Mouse (Mus musculus) liver, embryonic 16.5 days (tissue): Measurements from ENCODE around the gene Zfp598. TPM values are rescaled to one million over a fixed set of nuclear protein-coding genes. Genes with fewer than 3 reads are reported as not detected.
"Not testable (repeated sequence)": the region's sequence is repeated elsewhere in the genome, so short reads cannot be mapped to it uniquely, and the experiment has no call there.

Source experiments
- ATAC-seq: fragments of 200-750 bp; cut with Nextera tagmentation; 2 replicates; pipeline ENCODE4 v1.8.0; 2017; ENCODE audit warnings: low read depth, mild to moderate bottlenecking, moderate number of reproducible peaks, moderate library complexity
- H3K27ac ChIP-seq: fragments of 300-500 bp; sonication (generic); 2 replicates; pipeline ENCODE4 v1.5.1; 2014; ENCODE audit warnings: mild to moderate bottlenecking, low read length
- H3K27me3 ChIP-seq: fragments of 300-500 bp; sonication (generic); 2 replicates; pipeline ENCODE4 v1.6.1; 2014; ENCODE audit warnings: low read depth, low read length, mixed read lengths; ENCODE audit not compliant: control insufficient read depth, insufficient read depth
- H3K36me3 ChIP-seq: fragments of 300-500 bp; sonication (generic); 2 replicates; pipeline ENCODE4 v1.6.1; 2014; ENCODE audit warnings: mild to moderate bottlenecking; ENCODE audit not compliant: control insufficient read depth, insufficient read depth
- H3K4me1 ChIP-seq: fragments of 300-500 bp; sonication (generic); 2 replicates; pipeline ENCODE4 v1.6.1; 2014; ENCODE audit warnings: low read depth, low read length, mixed read lengths; ENCODE audit not compliant: control insufficient read depth
- H3K4me2 ChIP-seq: fragments of 300-500 bp; sonication (generic); 2 replicates; pipeline ENCODE4 v1.6.1; 2014; ENCODE audit warnings: low read depth, low read length, mixed read lengths
- H3K4me3 ChIP-seq: fragments of 300-500 bp; sonication (generic); 2 replicates; pipeline ENCODE4 v1.5.1; 2014; ENCODE audit warnings: low read depth, mild to moderate bottlenecking, low read length
- H3K9ac ChIP-seq: fragments of 300-500 bp; sonication (generic); 2 replicates; pipeline ENCODE4 v1.6.1; 2014; ENCODE audit warnings: low read depth, low read length
- H3K9me3 ChIP-seq: fragments of 300-500 bp; sonication (generic); replicated peaks from 2 replicates; pipeline ENCODE4 v1.6.1; 2016; ENCODE audit warnings: low read length; ENCODE audit not compliant: control insufficient read depth
- WGBS: fragments of 180-500 bp; shearing (Covaris S2); extraction: QIAGEN DNeasy Blood & Tissue Kit; methylation state at CpG from one replicate; pipeline ENCODE4 v1.1.7; 2014; ENCODE audit not compliant: insufficient replicate concordance; 5-methylcytosine and 5-hydroxymethylcytosine counted together
- polyA plus RNA-seq: library from polyadenylated mRNA; unstranded; fragments of >200 nt; fragmentation: Nextera tagmentation; extraction: Ambion mirVana; gene quantifications from 2 replicates; pipeline ENCODE4 v1.2.1, GENCODE M21; 2015

Zfp598 gene
- polyA plus RNA-seq, 1 experiment from 2014 or later = 8.7 TPM

DNA sequence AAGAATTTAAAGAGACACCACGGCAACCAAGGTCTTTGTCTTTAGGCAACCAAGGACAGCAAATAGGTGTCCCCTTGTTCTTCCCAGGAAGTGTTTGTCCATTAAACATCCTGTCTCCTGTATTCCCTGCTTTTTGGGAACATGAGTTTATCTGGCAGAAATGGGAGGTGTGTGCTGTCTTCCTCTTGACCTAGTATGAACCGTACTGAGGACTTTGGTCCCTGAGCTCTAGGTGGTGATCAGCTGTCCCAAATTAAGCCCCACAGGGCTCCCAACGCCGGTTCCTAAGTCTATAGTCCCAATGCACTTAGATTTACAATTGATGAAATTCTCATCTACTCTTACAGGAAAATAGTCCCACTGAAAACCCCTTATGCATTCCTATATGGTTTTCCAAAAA, 18.7 kb upstream of the Zfp598 start:
- H3K4me2 ChIP-seq = no peak overlapping the region
- WGBS = 58% methylated on average over 4 of the region's 4 CpGs

GRCm38 (mm10) chr17:24651835-24652234, 17.7 kb upstream of the Zfp598 start:
- Histone ChIP-seq H3K4me3 (no peak overlapping the region), H3K36me3 (no peaks in the 10 kb centered on the region), H3K9ac (no peak overlapping the region), H3K27ac (no peak overlapping the region), H3K9me3 (no peaks in the 10 kb centered on the region), H3K4me1 (peaks cover 7% of the 10 kb centered on the region), H3K27me3 (peaks cover 44% of the 10 kb centered on the region), H3K4me2 (no peak overlapping the region)
- WGBS = 36% methylated on average over 3 of the region's 3 CpGs
- ATAC-seq = no peak

More for the DNA sequence above, 18.7 kb upstream of the Zfp598 start:
- H3K36me3 ChIP-seq = no peaks in the 10 kb centered on the region
- H3K9me3 ChIP-seq = no peaks in the 10 kb centered on the region
- peaks cover 7% of the 10 kb centered on the region for H3K4me1 ChIP-seq
- no peak for ATAC-seq
- no peak overlapping the region for H3K4me3 ChIP-seq
- H3K27ac ChIP-seq = no peak overlapping the region
- no peak overlapping the region for H3K9ac ChIP-seq
- peaks cover 38% of the 10 kb centered on the region for H3K27me3 ChIP-seq

- WGBS = 4% methylated on average over 19 of the region's 19 CpGs
- no peak for ATAC-seq
- no peaks in the 10 kb centered on the region for H3K36me3 ChIP-seq
These were observed 15.3 kb upstream of the Zfp598 start for GRCm38 (mm10) chr17:24653967-24654710.

DNA sequence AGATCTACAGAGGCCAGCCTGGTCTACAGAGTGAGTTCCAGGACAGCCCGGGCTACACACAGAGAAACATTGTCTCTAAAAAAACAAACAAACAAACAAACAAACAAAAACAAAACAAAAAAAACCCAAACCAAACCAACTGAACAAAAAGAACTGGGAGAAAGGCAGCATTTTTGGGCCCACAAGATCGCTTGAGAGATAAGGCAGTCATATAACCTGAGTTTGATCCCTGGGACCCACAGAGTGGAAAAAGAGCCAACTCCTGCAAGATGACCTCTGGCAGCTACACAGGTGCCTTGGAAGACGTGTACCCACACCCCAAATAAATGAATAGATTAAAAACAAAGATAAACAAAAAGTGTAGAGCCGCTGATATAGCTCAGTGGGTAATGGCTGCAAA, 14.5 kb upstream of the Zfp598 start:
- Histone ChIP-seq H3K4me3 (no peak overlapping the region), H3K4me2 (no peak overlapping the region), H3K36me3 (no peaks in the 10 kb centered on the region), H3K9ac (no peak overlapping the region), H3K27ac (no peak overlapping the region), H3K4me1 (peaks cover 12% of the 10 kb centered on the region), H3K9me3 (no peaks in the 10 kb centered on the region), H3K27me3 (peaks cover 55% of the 10 kb centered on the region)
- ATAC-seq = no peak
- 62% methylated on average over 4 of the region's 4 CpGs for WGBS

More at GRCm38 (mm10) chr17:24653967-24654710, 15.3 kb upstream of the Zfp598 start:
- H3K27ac ChIP-seq = no peak overlapping the region
- peaks cover 57% of the 10 kb centered on the region for H3K27me3 ChIP-seq
- H3K4me3 ChIP-seq = 0 out of 2 replicates have a peak overlapping the region, but pooled peaks have one; percentile 1
- peaks cover 14% of the 10 kb centered on the region for H3K4me1 ChIP-seq
- peak overlapping the region; percentile 38; the same call in 1 of the 2 replicates for H3K4me2 ChIP-seq
- no peaks in the 10 kb centered on the region for H3K9me3 ChIP-seq
- no peak overlapping the region for H3K9ac ChIP-seq

GRCm38 (mm10) chr17:24658017-24658758, 11.3 kb upstream of the Zfp598 start, which contains the start of gene Npw:
Gene Npw (minus strand): TSS chr17:24658457.
- H3K4me3 ChIP-seq = peak within 1 kb of the TSS; percentile 47
- no peaks in the 10 kb centered on the region for H3K9me3 ChIP-seq
- no peaks in the 10 kb centered on the region for H3K36me3 ChIP-seq
- peak; percentile 32; the same call in 1 of the 2 replicates for ATAC-seq
- H3K9ac ChIP-seq = 0 out of 2 replicates have a peak within 1 kb of the TSS, but pooled peaks have one; percentile 28
- WGBS = 3% methylated on average over 47 of the region's 47 CpGs
- H3K27me3 ChIP-seq = peaks cover 38% of the 10 kb centered on the region
- H3K4me1 ChIP-seq = peaks cover 8% of the 10 kb centered on the region
- no peak within 1 kb of the TSS for H3K27ac ChIP-seq
- H3K4me2 ChIP-seq = peak within 1 kb of the TSS; percentile 61

DNA sequence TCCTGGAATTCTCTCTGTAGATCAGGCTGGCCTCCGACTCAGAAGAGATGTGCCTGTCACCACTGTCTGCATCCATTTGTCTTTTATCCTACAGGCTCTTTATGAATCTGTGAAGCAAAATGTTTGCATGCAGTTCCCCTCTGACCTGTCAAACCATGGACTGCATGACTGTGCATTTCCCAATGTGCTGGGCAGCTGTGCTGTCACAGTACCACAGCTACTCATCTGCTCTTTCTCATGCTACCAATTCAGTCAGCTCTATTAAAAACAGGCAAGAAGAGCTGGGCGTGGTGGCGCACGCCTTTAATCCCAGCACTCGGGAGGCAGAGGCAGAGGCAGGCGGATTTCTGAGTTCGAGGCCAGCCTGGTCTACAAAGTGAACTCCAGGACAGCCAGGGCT, 2.5 kb upstream of the Zfp598 start:
- peaks cover 22% of the 10 kb centered on the region for H3K4me1 ChIP-seq
- H3K27ac ChIP-seq, H3K4me2 ChIP-seq, H3K9ac ChIP-seq, H3K4me3 ChIP-seq, H3K27me3 ChIP-seq, H3K9me3 ChIP-seq, H3K36me3 ChIP-seq, ATAC-seq: not testable (repeated sequence)
- WGBS = 53% methylated on average over 7 of the region's 7 CpGs

DNA sequence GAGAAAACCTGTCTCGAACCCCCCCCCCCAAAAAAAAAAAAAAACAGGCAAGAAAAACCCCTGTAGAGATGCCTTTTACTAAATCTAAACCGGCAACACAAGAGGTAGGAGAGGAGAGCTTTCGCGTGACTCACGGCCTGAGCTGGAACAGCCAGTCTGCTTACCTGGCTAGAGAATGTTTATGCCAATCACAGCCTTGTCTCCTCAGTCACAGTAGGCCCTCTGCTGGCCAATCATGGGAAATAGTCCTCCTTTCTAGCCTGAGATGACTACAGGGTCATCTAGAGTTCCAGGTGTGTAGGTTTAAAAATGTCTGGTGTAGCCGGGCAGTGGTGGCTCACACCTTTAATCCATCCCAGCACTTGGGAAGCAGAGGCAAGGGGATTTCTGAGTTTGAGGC, 2.1 kb upstream of the Zfp598 start:
- Histone ChIP-seq H3K4me2 (no peak overlapping the region), H3K36me3 (no peaks in the 10 kb centered on the region), H3K27ac (no peak overlapping the region), H3K27me3 (no peaks in the 10 kb centered on the region; the same call in 1 of the 2 replicates), H3K9me3 (no peaks in the 10 kb centered on the region), H3K4me1 (peaks cover 26% of the 10 kb centered on the region), H3K4me3 (no peak overlapping the region), H3K9ac (no peak overlapping the region)
- 17% methylated on average over 6 of the region's 6 CpGs for WGBS
- ATAC-seq = no peak

- peak overlapping the region; percentile 87 for H3K4me3 ChIP-seq
- H3K36me3 ChIP-seq, H3K27me3 ChIP-seq, H3K9me3 ChIP-seq, ATAC-seq: not testable (repeated sequence)
- WGBS = 6% methylated on average over 15 of the region's 15 CpGs
- peak overlapping the region; percentile 71 for H3K27ac ChIP-seq
- peak overlapping the region; percentile 58 for H3K9ac ChIP-seq
- H3K4me1 ChIP-seq = peaks cover 27% of the 10 kb centered on the region
- H3K4me2 ChIP-seq = peak overlapping the region; percentile 65
These were observed 308 bp upstream of the Zfp598 start for GRCm38 (mm10) chr17:24669214-24669544.
